Mouse (Mus musculus) retina, postnatal 7 days (tissue): ENCODE results near the gene Dock11.

Experiments used
- DNase-seq: peaks from one replicate; pipeline ENCODE4 v3.0.0-alpha.2; 2012; ENCODE audit warnings: low read depth, low spot score

The Dock11 gene

DNA sequence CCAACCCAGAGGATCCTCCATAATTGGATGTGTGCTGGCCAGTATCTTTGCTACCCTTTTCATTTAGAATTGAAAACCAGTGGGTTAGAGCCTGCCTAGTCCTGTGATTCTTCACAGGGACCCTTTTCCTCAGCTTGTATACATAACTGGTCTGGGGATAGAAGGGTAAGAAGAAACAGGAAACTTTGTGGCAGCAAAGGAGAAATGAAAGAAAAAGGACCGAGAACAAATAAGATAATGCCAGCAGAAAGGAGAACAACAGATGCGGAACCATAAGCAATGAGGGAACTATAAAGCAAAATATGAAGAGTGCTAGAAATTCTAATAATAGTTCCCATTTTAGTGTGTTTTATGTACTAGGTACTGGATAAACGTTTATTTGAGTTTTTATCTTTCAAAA, 212.7 kb downstream of the Dock11 start:
- no peak for DNase-seq

DNA sequence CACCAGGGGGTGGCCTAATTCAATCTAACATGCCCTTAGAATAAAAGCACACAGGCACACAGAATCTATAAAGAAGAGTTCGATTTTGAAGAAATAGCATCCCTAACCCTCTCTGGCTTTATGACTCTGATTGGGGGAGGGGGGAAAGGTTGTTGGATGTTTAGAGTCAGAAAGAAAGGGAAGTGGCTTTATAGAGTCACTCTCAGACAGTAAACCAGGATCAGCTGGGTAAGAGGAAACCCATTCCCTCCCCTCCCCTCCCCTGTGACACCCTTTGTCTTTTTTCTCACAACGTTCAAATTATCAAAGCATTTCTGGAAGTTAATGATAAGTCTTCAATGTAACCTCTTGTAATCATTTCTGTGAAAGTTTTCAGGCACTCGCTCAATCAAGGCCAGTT, 220.0 kb downstream of the Dock11 start:
- no peak for DNase-seq

DNA sequence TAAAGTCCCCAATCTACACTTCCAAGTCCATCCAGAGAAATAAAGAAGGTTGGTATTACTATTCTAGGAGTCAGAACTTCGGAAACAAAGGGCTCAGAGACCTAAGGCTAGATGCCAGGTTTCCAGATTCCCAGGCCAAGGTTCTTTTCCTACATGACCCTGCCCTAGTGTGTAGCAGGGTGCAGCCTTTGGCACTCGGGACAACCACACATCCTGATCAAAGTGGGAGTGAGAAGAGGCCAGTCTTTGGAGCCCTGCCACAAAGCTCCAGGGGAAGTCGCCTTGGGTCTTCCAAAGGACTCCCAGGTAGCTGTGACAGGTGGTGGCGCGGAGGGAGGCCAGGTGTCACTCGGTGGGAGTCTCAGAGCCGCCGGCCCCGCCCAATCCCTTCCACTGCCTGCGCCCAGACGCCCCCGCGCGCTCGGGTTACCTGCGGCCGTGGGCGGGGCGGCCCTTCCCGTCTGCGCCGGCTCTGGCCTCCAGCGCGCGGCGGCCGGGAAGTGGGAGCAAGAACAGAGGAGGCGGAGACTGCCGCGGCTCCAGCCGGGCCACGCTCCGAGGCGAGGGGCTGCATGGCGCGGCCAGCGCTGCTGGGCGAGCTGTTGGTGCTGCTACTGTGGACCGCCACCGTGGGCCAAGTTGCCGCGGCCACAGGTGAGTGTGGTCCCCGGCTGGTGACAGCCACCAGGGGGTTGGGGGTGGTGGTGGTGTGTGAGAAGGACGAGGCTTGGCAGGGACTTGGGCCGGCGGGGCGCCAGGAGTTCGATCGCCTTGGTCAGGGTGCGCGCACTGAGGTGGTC, 223.2 kb downstream of the Dock11 start, which contains the start of gene Il13ra1:
Gene Il13ra1 (plus strand): TSS at position 489 of the 800 bp plus-strand sequence.
- peak; percentile 2 for DNase-seq

DNA sequence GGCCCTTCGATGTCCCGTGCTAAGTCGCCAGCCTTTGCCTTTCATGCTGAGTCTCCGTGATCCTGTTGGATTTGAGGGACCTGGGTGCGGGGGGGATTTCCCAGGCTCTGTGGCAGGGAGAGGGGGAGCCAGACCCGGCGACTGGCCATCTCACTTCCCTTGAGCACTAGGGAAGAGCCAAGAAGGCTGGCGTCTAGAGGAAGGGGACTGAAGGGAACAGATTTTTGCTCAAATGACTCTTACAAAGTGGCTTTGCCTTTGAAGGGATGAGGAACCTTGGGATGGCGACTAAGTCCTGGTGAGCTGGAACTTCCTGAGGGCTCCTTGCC, 223.8 kb downstream of the Dock11 start:
- DNase-seq = no peak

DNA sequence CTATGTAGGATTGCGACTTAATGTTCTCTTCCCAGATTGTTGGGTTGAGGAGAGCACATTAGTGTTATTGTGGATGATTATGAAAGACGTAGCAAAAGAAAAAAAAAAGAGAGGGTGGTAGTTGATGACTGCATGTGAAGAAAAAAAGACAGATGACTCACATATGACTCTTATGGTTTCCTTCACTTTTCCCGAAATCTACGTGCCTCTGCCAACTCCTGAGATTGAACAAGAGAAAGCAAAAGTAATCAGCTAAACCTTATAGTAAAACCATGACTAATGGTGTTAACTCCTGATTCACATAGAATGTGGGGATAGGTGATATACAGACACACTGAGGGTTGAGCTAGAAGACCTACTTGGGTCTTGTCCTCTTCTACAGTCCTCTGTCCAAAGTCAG, 226.5 kb downstream of the Dock11 start:
- DNase-seq = no peak
